Mouse (Mus musculus): ENCODE measurements around the gene Sult4a1.

GRCm38 (mm10) chr15:84113873-84114272 lies 8.3 kb upstream of the Sult4a1 start:
- TF ChIP-seq CTCF (IDR thresholded peaks at IDR 0.05; ENCODE audit: low read depth) (no peak), EP300 (IDR thresholded peaks at IDR 0.05; ENCODE audit: low read depth) (no peak)
